Mouse (Mus musculus): ENCODE measurements around the gene Jup. TPM values are rescaled to one million over a fixed set of nuclear protein-coding genes. Genes with fewer than 3 reads are reported as not detected.

Gene Jup
- polyA plus RNA-seq, 1 experiment from 2014 or later, result 68.8 TPM

GRCm38 (mm10) chr11:100394353-100395074 is 3.0 kb downstream of the Jup start:
- H3K27me3 ChIP-seq (replicated peaks; ENCODE audit: control insufficient read depth, insufficient read depth, low read length), result no peaks in the 10 kb centered on the region
- no peaks in the 10 kb centered on the region for H3K36me3 ChIP-seq (ENCODE audit: control insufficient read depth, insufficient read depth, low read length)
- peaks cover 33% of the 10 kb centered on the region for H3K4me1 ChIP-seq (ENCODE audit: control insufficient read depth, insufficient read depth, low read depth, low read length)
- no peak overlapping the region for H3K27ac ChIP-seq (ENCODE audit: low read depth, low read length)
- no peak overlapping the region; the same call in 1 of the 2 replicates for H3K4me2 ChIP-seq (ENCODE audit: low read length)
- ATAC-seq, result no peak
- H3K4me3 ChIP-seq (ENCODE audit: low read length), result no peak overlapping the region
- H3K9me3 ChIP-seq (ENCODE audit: control insufficient read depth, low read length), result no peaks in the 10 kb centered on the region
- 69% methylated on average over 5 of the region's 5 CpGs for WGBS
- H3K9ac ChIP-seq (ENCODE audit: low read depth, low read length), result peak overlapping the region; percentile 19; the same call in 1 of the 2 replicates

- no peak overlapping the region for H3K4me2 ChIP-seq (ENCODE audit: low read length)
- no peaks in the 10 kb centered on the region for H3K9me3 ChIP-seq (ENCODE audit: control insufficient read depth, low read length)
- no peaks in the 10 kb centered on the region for H3K27me3 ChIP-seq (replicated peaks; ENCODE audit: control insufficient read depth, insufficient read depth, low read length)
- H3K36me3 ChIP-seq (ENCODE audit: control insufficient read depth, insufficient read depth, low read length), result no peaks in the 10 kb centered on the region
- H3K9ac ChIP-seq (ENCODE audit: low read depth, low read length), result no peak overlapping the region
- ATAC-seq, result no peak
- peaks cover 33% of the 10 kb centered on the region for H3K4me1 ChIP-seq (ENCODE audit: control insufficient read depth, insufficient read depth, low read depth, low read length)
- H3K4me3 ChIP-seq (ENCODE audit: low read length), result no peak overlapping the region
- WGBS, result 80% methylated on average over 7 of the region's 7 CpGs
- no peak overlapping the region for H3K27ac ChIP-seq (ENCODE audit: low read depth, low read length)
Measured at GRCm38 (mm10) chr11:100393733-100394132, 3.8 kb downstream of the Jup start.

- H3K27me3 ChIP-seq (replicated peaks; ENCODE audit: control insufficient read depth, insufficient read depth, low read length), result no peaks in the 10 kb centered on the region
- no peaks in the 10 kb centered on the region for H3K36me3 ChIP-seq (ENCODE audit: control insufficient read depth, insufficient read depth, low read length)
- no peak for ATAC-seq
- no peak overlapping the region for H3K27ac ChIP-seq (ENCODE audit: low read depth, low read length)
- H3K9ac ChIP-seq (ENCODE audit: low read depth, low read length), result no peak overlapping the region
- no peaks in the 10 kb centered on the region for H3K9me3 ChIP-seq (ENCODE audit: control insufficient read depth, low read length)
- H3K4me1 ChIP-seq (ENCODE audit: control insufficient read depth, insufficient read depth, low read depth, low read length), result peaks cover 33% of the 10 kb centered on the region
- 88% methylated on average over 5 of the region's 5 CpGs for WGBS
- no peak overlapping the region for H3K4me2 ChIP-seq (ENCODE audit: low read length)
- no peak overlapping the region for H3K4me3 ChIP-seq (ENCODE audit: low read length)
Measured at GRCm38 (mm10) chr11:100392958-100393357, 4.6 kb downstream of the Jup start.

GRCm38 (mm10) chr11:100391884-100392345 is 5.6 kb downstream of the Jup start:
- H3K36me3 ChIP-seq (ENCODE audit: control insufficient read depth, insufficient read depth, low read length), result no peaks in the 10 kb centered on the region
- ATAC-seq, result no peak
- no peak overlapping the region for H3K4me3 ChIP-seq (ENCODE audit: low read length)
- no peak overlapping the region for H3K27ac ChIP-seq (ENCODE audit: low read depth, low read length)
- WGBS, result 84% methylated on average over 7 of the region's 7 CpGs
- H3K4me1 ChIP-seq (ENCODE audit: control insufficient read depth, insufficient read depth, low read depth, low read length), result peaks cover 36% of the 10 kb centered on the region
- no peak overlapping the region for H3K4me2 ChIP-seq (ENCODE audit: low read length)
- H3K27me3 ChIP-seq (replicated peaks; ENCODE audit: control insufficient read depth, insufficient read depth, low read length), result no peaks in the 10 kb centered on the region
- no peaks in the 10 kb centered on the region for H3K9me3 ChIP-seq (ENCODE audit: control insufficient read depth, low read length)
- H3K9ac ChIP-seq (ENCODE audit: low read depth, low read length), result no peak overlapping the region

GRCm38 (mm10) chr11:100391081-100391883 is 6.3 kb downstream of the Jup start:
- H3K4me1 ChIP-seq (ENCODE audit: control insufficient read depth, insufficient read depth, low read depth, low read length), result peaks cover 32% of the 10 kb centered on the region

GRCm38 (mm10) chr11:100389931-100390445 is 7.6 kb downstream of the Jup start:
- H3K36me3 ChIP-seq (ENCODE audit: control insufficient read depth, insufficient read depth, low read length), result peaks cover 7% of the 10 kb centered on the region
- 39% methylated on average over 8 of the region's 8 CpGs for WGBS
- peak; percentile 12; the same call in 1 of the 2 replicates for ATAC-seq
- peaks cover 19% of the 10 kb centered on the region for H3K4me1 ChIP-seq (ENCODE audit: control insufficient read depth, insufficient read depth, low read depth, low read length)
- no peaks in the 10 kb centered on the region for H3K27me3 ChIP-seq (replicated peaks; ENCODE audit: control insufficient read depth, insufficient read depth, low read length)
- no peak overlapping the region for H3K4me2 ChIP-seq (ENCODE audit: low read length)
- no peaks in the 10 kb centered on the region for H3K9me3 ChIP-seq (ENCODE audit: control insufficient read depth, low read length)
- H3K4me3 ChIP-seq (ENCODE audit: low read length), result no peak overlapping the region
- H3K9ac ChIP-seq (ENCODE audit: low read depth, low read length), result no peak overlapping the region
- H3K27ac ChIP-seq (ENCODE audit: low read depth, low read length), result peak overlapping the region; percentile 16; the same call in 1 of the 2 replicates

More at GRCm38 (mm10) chr11:100391081-100391883, 6.3 kb downstream of the Jup start:
- Histone ChIP-seq H3K36me3 (ENCODE audit: control insufficient read depth, insufficient read depth, low read length) (no peaks in the 10 kb centered on the region), H3K4me2 (ENCODE audit: low read length) (no peak overlapping the region), H3K27me3 (replicated peaks; ENCODE audit: control insufficient read depth, insufficient read depth, low read length) (no peaks in the 10 kb centered on the region), H3K27ac (ENCODE audit: low read depth, low read length) (peak overlapping the region; percentile 44; the same call in 1 of the 2 replicates), H3K4me3 (ENCODE audit: low read length) (no peak overlapping the region), H3K9me3 (ENCODE audit: control insufficient read depth, low read length) (no peaks in the 10 kb centered on the region), H3K9ac (ENCODE audit: low read depth, low read length) (no peak overlapping the region)
- ATAC-seq, result peak; percentile 52
- 66% methylated on average over 9 of the region's 9 CpGs for WGBS

- WGBS, result 89% methylated on average over 6 of the region's 6 CpGs
- Histone ChIP-seq H3K4me2 (ENCODE audit: low read length) (no peak overlapping the region), H3K9me3 (ENCODE audit: control insufficient read depth, low read length) (no peaks in the 10 kb centered on the region), H3K4me3 (ENCODE audit: low read length) (no peak overlapping the region), H3K27me3 (replicated peaks; ENCODE audit: control insufficient read depth, insufficient read depth, low read length) (no peaks in the 10 kb centered on the region), H3K4me1 (ENCODE audit: control insufficient read depth, insufficient read depth, low read depth, low read length) (peaks cover 16% of the 10 kb centered on the region), H3K9ac (ENCODE audit: low read depth, low read length) (no peak overlapping the region), H3K27ac (ENCODE audit: low read depth, low read length) (no peak overlapping the region), H3K36me3 (ENCODE audit: control insufficient read depth, insufficient read depth, low read length) (peaks cover 15% of the 10 kb centered on the region)
- no peak for ATAC-seq
Measured at GRCm38 (mm10) chr11:100388588-100388987, 9.0 kb downstream of the Jup start.

GRCm38 (mm10) chr11:100387589-100388375 is 9.8 kb downstream of the Jup start:
- H3K4me2 ChIP-seq (ENCODE audit: low read length), result no peak overlapping the region
- H3K9me3 ChIP-seq (ENCODE audit: control insufficient read depth, low read length), result no peaks in the 10 kb centered on the region
- H3K9ac ChIP-seq (ENCODE audit: low read depth, low read length), result no peak overlapping the region
- WGBS, result 48% methylated on average over 14 of the region's 14 CpGs
- H3K4me3 ChIP-seq (ENCODE audit: low read length), result no peak overlapping the region
- no peak overlapping the region for H3K27ac ChIP-seq (ENCODE audit: low read depth, low read length)
- H3K27me3 ChIP-seq (replicated peaks; ENCODE audit: control insufficient read depth, insufficient read depth, low read length), result no peaks in the 10 kb centered on the region
- no peak for ATAC-seq
- peaks cover 23% of the 10 kb centered on the region for H3K36me3 ChIP-seq (ENCODE audit: control insufficient read depth, insufficient read depth, low read length)
- H3K4me1 ChIP-seq (ENCODE audit: control insufficient read depth, insufficient read depth, low read depth, low read length), result peaks cover 16% of the 10 kb centered on the region

Data from hindbrain, embryonic 16.5 days (tissue).